Mouse (Mus musculus): Measurements from ENCODE around the gene Ndufa12. TPM values are rescaled to one million over a fixed set of nuclear protein-coding genes. Genes with fewer than 3 reads are reported as not detected.

The Ndufa12 gene
- polyA plus RNA-seq, 1 experiment from 2014 or later, result 352 TPM

DNA sequence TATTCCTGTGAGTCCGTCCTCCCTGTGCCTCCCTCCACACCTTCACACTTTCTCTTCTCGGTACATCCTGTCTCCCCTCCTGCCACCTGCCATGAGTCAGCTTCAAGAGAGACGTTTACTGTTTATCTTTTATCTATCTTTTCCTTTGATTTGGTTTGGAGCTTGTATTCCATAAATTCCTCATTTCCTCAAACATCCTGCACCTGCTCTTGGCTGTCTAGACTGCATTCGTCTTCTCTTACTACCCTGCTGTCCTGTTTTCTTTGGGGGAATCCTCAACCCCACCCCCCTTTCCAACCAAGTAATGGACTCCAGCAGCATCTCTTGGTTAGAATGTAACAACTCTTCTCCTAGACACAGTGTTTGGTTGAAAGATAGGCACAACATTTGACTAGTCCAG, 36.7 kb downstream of the Ndufa12 start:
- 79% methylated on average over 4 of the region's 4 CpGs for WGBS
- no peak for ATAC-seq
- Histone ChIP-seq H3K4me3 (replicated peaks) (no peak overlapping the region), H3K36me3 (no peaks in the 10 kb centered on the region), H3K4me2 (replicated peaks) (no peak overlapping the region), H3K27ac (no peak overlapping the region), H3K9me3 (no peaks in the 10 kb centered on the region), H3K27me3 (no peaks in the 10 kb centered on the region; the same call in 1 of the 2 replicates), H3K9ac (replicated peaks) (no peak overlapping the region), H3K4me1 (replicated peaks) (peaks cover 14% of the 10 kb centered on the region)

DNA sequence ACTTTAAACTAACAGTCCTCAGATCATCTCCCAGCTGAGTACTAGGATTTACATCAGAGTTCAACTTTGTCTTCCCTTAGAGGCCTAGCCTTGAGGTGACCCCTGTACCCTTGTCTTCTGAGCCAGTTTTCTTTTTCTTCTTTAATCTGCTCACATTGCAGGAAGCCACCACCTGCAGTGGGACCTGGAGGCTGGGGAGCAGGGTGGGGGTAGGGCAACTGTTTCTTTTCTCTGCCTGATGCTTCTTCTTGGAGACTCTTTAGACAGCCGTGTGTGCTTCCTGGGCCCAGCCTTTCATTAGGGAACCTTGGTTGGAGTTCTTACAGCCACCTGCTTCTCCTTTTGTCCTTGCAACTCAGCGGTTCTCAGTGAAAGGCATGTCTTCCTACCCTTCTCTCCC, 42.8 kb downstream of the Ndufa12 start:
- H3K9me3 ChIP-seq, result 0 out of 2 replicates have a peak, but pooled peaks cover 2% of the 10 kb centered on the region
- no peaks in the 10 kb centered on the region for H3K27me3 ChIP-seq
- no peak for ATAC-seq
- no peaks in the 10 kb centered on the region for H3K36me3 ChIP-seq
- 54% methylated on average over 2 of the region's 2 CpGs for WGBS
- H3K9ac ChIP-seq (replicated peaks), result no peak overlapping the region
- H3K4me1 ChIP-seq (replicated peaks), result no peaks in the 10 kb centered on the region
- no peak overlapping the region for H3K4me2 ChIP-seq (replicated peaks)
- no peak overlapping the region for H3K4me3 ChIP-seq (replicated peaks)
- no peak overlapping the region for H3K27ac ChIP-seq

DNA sequence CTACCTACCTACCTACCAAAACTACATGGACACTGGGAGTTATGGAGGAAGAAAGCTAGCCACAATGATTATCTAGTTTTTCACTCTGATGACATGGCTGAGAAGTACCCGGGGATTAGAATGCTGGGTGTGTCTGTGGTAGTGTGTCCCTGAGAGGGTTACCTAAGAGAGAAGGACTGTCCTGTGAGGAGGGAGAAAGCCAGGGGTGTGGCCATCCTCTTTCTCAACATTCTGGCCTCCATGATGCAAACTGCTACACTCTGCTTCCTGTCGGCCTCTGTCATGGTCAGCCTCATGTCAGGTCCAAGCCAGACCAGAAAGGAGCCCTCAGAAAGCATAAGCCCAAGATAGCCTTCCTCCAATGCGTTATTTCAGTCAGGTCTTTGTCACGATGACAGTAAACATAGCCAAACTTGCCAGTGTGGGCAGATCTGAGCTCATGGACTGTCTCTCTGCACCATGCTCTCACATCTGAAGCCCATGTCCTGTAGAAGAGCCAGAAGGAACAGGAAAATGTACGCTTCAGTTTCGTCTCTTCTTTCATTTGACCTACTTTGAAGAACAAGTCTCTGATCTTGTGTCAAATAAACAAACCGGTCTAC, 49.3 kb downstream of the Ndufa12 start:
- H3K4me1 ChIP-seq (replicated peaks), result peaks cover 16% of the 10 kb centered on the region
- ATAC-seq, result no peak
- H3K9me3 ChIP-seq, result 0 out of 2 replicates have a peak, but pooled peaks cover 2% of the 10 kb centered on the region
- 94% methylated on average over 7 of the region's 7 CpGs for WGBS
- H3K27ac ChIP-seq, result no peak overlapping the region
- no peak overlapping the region for H3K4me2 ChIP-seq (replicated peaks)
- no peak overlapping the region for H3K9ac ChIP-seq (replicated peaks)
- no peaks in the 10 kb centered on the region for H3K36me3 ChIP-seq
- no peak overlapping the region for H3K4me3 ChIP-seq (replicated peaks)
- no peaks in the 10 kb centered on the region for H3K27me3 ChIP-seq

DNA sequence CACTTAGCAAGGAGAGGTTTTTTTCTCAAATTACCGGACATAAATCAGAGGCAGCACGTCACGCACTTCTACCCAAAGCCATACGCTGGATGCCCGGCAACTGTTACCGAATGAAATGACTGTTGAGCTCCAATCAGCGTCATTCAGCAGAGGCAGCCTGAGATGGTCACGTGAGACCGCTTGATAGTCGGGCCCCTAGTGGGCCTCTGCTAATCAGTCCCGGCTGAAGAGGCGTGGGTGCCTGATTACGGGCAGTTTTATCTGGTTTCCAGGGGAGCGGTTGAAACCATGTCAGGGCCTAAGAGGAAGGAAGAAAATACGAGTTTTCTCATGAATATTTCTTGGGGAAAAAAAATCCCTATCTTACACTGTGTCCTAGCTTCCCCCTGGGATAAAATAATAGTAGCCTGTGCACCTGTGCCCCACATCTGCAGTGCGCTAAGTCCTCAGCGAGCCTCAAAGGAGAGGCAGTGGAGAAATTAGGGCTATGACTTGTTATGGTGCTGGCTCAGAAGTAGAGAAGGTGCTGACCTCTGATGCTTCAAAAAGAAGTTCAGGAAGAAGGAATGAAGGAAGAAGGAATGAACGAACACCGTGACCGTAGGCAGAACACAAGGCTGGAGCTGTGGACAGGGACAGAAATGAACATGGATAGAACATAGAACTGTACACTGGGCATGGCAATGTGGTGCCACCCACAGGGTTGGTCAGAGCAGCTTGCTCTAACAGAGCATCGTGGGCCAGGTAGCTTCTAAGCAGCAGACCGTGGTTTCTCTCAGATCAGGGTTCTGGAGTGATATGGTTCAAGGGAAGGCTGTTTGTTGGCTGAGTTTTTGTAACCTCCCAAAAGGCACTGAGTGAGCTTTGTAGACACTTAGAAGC, 51.3 kb downstream of the Ndufa12 start:
- Histone ChIP-seq H3K9me3 (no peaks in the 10 kb centered on the region), H3K27ac (peak overlapping the region; percentile 7; the same call in 1 of the 2 replicates), H3K9ac (replicated peaks) (peak overlapping the region; percentile 36; the same call in 1 of the 2 replicates), H3K4me3 (replicated peaks) (0 out of 2 replicates have a peak overlapping the region, but pooled peaks have one; percentile 10), H3K36me3 (no peaks in the 10 kb centered on the region), H3K27me3 (no peaks in the 10 kb centered on the region), H3K4me2 (replicated peaks) (peak overlapping the region; percentile 41), H3K4me1 (replicated peaks) (peaks cover 16% of the 10 kb centered on the region)
- peak; percentile 88 for ATAC-seq
- 37% methylated on average over 22 of the region's 22 CpGs for WGBS

DNA sequence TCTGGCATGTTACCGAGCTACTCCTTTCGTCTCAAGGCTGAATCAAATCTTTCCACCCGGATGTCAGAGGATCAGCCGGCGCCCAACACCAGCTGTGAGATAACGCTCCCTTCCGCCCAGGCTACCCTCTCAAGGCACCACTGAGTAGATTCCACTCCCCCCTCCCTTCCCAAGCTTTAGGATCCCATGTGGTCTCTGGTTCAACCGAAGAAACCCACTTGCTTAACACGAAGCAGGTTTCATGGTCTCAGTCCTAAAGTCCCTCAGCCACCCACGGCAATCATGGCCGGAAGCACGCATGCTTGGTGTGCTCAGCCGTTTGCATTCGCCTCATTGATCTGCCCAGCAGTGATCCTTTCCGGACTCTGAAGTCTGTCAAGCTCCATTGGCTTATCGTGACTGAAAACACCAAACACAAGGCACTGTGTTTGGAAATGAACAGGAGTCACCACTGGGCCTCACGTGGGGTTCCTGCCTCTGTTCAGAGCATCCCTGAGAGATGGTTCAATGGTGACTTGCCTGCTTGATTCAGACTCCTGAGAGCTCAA, 54.8 kb downstream of the Ndufa12 start:
- 72% methylated on average over 17 of the region's 17 CpGs for WGBS
- Histone ChIP-seq H3K4me3 (replicated peaks) (no peak overlapping the region), H3K36me3 (no peaks in the 10 kb centered on the region)

DNA sequence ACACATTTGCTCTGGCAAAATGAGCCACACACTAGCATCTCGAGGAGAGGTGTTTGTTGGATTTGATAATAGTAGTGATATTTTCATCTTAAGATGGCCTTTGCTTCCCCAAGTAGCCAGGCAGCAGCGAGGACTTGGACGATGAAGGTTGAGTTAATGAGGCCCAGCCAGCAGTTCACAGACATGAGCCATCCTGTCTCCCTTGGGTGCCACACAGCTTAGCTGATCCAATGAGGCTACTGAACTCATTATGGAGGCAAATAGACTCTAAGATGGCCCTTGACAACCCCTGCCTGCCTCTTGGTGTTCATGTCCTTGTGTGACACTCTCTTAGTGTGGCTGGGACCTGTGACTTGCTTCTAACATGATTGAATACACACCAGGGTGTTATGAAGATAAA, 56.2 kb downstream of the Ndufa12 start:
- Histone ChIP-seq H3K9ac (replicated peaks) (no peak overlapping the region), H3K4me2 (replicated peaks) (no peak overlapping the region), H3K9me3 (no peaks in the 10 kb centered on the region), H3K4me3 (replicated peaks) (no peak overlapping the region), H3K27ac (no peak overlapping the region), H3K36me3 (no peaks in the 10 kb centered on the region), H3K4me1 (replicated peaks) (peaks cover 6% of the 10 kb centered on the region), H3K27me3 (no peaks in the 10 kb centered on the region)
- ATAC-seq, result no peak
- 79% methylated on average over 3 of the region's 3 CpGs for WGBS

More for the DNA sequence above, 54.8 kb downstream of the Ndufa12 start:
- ATAC-seq, result no peak
- no peak overlapping the region for H3K9ac ChIP-seq (replicated peaks)
- no peak overlapping the region for H3K27ac ChIP-seq
- no peak overlapping the region for H3K4me2 ChIP-seq (replicated peaks)
- H3K9me3 ChIP-seq, result no peaks in the 10 kb centered on the region
- H3K27me3 ChIP-seq, result no peaks in the 10 kb centered on the region
- peaks cover 16% of the 10 kb centered on the region for H3K4me1 ChIP-seq (replicated peaks)

DNA sequence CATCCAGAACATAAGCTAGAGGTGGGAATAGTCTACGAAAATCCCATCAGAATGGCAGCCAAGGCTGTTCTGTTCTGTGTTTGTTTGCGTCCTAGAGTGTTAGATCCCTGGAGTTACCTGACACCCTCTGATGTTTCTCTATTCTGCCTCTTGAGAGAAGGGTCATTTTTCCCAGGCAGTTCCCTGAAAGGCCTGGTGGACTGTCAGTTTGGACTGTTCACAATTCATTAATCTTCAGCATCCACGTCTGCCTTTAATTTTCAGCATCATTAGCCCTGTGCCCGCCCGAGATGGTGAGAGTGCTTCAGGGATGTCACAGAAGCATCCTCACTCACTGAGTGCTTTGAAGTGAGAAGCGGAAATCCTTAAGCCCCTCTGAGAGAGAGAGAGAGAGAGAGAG, 57.2 kb downstream of the Ndufa12 start:
- ATAC-seq, result no peak
- no peaks in the 10 kb centered on the region for H3K4me1 ChIP-seq (replicated peaks)
- H3K27me3 ChIP-seq, result no peaks in the 10 kb centered on the region
- no peaks in the 10 kb centered on the region for H3K9me3 ChIP-seq
- no peaks in the 10 kb centered on the region for H3K36me3 ChIP-seq
- no peak overlapping the region for H3K4me3 ChIP-seq (replicated peaks)
- no peak overlapping the region for H3K9ac ChIP-seq (replicated peaks)
- WGBS, result 60% methylated on average over 6 of the region's 6 CpGs
- no peak overlapping the region for H3K27ac ChIP-seq
- no peak overlapping the region for H3K4me2 ChIP-seq (replicated peaks)

DNA sequence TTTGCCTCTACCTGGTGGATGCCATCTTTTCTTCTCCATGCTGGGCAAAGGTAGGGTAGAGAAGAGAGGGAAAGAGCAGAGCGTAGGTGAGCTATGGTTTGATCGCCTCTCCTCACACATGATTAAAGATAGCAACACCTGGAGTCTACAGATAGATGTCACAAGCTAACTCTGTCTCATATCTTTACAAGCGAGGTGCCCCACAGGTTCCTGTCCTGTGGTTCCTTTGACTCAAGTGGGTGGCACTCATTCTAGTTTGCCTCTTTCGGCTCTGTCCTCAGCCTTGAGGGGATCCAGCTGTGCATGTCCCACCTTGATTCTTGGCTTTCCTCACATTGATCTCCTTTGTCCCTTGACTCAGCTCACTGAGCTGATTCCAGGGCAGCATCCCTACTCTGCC, 58.0 kb downstream of the Ndufa12 start:
- WGBS, result 92% methylated on average over 4 of the region's 4 CpGs
- Histone ChIP-seq H3K4me1 (replicated peaks) (no peaks in the 10 kb centered on the region), H3K4me2 (replicated peaks) (no peak overlapping the region), H3K4me3 (replicated peaks) (no peak overlapping the region), H3K36me3 (no peaks in the 10 kb centered on the region), H3K27me3 (no peaks in the 10 kb centered on the region), H3K27ac (no peak overlapping the region), H3K9ac (replicated peaks) (no peak overlapping the region), H3K9me3 (no peaks in the 10 kb centered on the region)
- no peak for ATAC-seq

DNA sequence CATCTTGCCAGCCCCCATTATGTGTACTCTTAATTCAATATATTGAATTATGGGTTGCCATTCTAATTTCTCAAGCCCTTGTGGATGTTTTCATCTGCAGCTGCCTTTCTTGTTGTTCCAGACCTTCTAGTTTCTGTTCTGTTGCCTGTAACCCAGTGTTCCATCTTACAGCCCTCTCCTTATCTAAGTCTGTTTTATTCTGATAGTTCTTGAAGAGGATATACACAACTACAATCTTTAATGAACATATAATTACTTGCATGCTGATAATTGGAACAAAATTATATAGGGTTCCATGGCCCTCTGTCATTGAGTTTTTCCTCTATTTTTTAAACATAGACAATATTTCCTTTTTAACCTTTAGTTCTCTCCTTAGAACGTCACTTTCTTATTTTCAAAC, 62.0 kb downstream of the Ndufa12 start:
- Histone ChIP-seq H3K27me3 (no peaks in the 10 kb centered on the region), H3K9ac (replicated peaks) (no peak overlapping the region), H3K4me3 (replicated peaks) (no peak overlapping the region), H3K9me3 (no peaks in the 10 kb centered on the region), H3K36me3 (no peaks in the 10 kb centered on the region), H3K4me2 (replicated peaks) (no peak overlapping the region), H3K27ac (no peak overlapping the region), H3K4me1 (replicated peaks) (no peaks in the 10 kb centered on the region; the same call in 1 of the 2 replicates)
- 84% methylated on average over 1 of the region's 1 CpGs for WGBS
- ATAC-seq, result no peak

DNA sequence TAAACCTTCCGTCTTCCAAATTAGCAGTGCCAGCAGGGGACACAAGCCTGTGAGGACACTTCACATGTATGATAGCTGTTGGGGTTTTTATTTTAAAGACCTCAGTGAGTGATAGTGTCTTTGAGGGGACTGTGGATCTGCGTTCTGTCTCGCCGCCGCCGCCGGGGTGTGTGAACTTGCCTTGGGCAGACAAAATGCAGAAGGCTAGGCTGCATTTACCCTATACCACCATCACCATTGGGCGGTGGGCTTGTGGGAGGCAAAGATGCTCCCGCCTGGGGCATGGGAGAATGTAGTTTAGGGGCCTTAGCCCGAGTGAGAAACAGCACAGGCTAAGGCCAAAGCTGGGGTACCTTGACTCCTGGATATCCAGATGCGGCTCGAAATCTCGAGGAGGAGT, 64.1 kb downstream of the Ndufa12 start:
- Histone ChIP-seq H3K4me2 (replicated peaks) (no peak overlapping the region), H3K27me3 (no peaks in the 10 kb centered on the region), H3K4me1 (replicated peaks) (peaks cover 8% of the 10 kb centered on the region; the same call in 1 of the 2 replicates), H3K36me3 (no peaks in the 10 kb centered on the region), H3K9ac (replicated peaks) (no peak overlapping the region), H3K27ac (no peak overlapping the region), H3K4me3 (replicated peaks) (no peak overlapping the region), H3K9me3 (no peaks in the 10 kb centered on the region)
- ATAC-seq, result no peak
- WGBS, result 95% methylated on average over 13 of the region's 13 CpGs

DNA sequence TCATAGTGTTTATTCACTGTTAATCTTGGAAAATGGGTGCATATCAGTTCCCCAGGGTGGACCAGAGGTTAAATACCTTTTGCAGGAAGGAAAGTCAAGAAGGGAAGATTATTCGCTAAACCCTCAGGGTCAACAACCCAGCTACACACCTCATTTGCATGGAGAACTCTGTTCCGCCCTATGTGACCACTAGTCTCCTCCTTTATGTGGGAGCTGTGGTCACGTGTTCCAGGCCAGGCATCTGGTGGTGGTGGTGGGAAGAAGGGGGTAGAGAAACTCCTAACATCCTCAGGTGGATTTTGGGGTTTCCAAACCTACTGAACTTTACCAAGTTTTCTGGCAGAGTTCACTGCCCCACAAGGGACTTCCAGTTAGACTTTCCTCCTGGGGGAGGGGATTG, 64.7 kb downstream of the Ndufa12 start:
- no peak overlapping the region for H3K4me3 ChIP-seq (replicated peaks)
- no peak overlapping the region for H3K27ac ChIP-seq
- no peak overlapping the region for H3K4me2 ChIP-seq (replicated peaks)
- no peak overlapping the region for H3K9ac ChIP-seq (replicated peaks)
- 76% methylated on average over 3 of the region's 3 CpGs for WGBS
- H3K4me1 ChIP-seq (replicated peaks), result peaks cover 8% of the 10 kb centered on the region; the same call in 1 of the 2 replicates
- H3K9me3 ChIP-seq, result no peaks in the 10 kb centered on the region
- no peak for ATAC-seq
- H3K27me3 ChIP-seq, result no peaks in the 10 kb centered on the region
- no peaks in the 10 kb centered on the region for H3K36me3 ChIP-seq
